Mouse (Mus musculus): Measurements from ENCODE around the gene Zfp652.

DNA sequence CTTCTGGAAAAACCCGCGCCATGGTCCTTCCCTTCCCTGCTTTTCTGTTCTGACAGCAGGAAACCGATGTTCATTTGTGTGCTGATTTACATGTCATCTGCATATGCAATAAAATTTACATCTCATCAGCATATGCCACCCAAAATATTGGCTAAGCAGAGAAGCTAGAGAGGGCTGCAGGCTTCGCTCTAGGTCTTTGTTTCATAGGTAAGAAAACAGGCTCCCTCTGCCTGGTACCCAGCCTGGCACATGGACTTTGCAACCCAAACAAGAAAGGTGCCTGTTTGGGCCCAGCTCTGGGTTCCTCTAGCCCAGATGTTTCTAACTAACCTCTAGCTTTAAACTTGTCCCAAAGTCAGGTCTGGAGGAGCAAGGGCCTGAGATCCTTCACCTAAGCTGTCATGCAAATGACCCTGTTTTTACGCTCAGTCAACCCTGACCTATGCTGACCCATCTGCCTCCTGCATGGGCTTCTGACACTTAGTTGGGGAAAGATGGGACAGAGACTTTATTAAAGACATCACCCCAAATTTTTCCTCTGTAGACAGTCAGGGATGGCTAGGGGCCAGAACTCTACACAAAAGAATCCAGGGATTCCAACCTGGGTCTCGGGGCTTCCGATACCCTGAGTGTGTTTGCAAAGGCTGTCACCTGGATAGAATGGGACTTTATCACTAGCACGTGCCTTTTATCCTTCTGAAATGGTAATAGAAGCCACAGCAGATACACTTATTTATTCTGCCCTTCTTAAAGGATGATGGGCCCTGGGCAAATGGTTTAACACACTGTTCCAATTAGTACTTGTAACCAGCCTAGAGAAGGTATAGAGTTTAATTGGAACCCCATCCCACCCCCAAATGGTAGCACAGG lies 126.8 kb downstream of the Zfp652 start:
- TF ChIP-seq POLR2A (IDR thresholded peaks at IDR 0.05; ENCODE audit: control insufficient read depth, extremely low read depth, insufficient read depth, low read length, poor library complexity) (no peak), CTCF (IDR thresholded peaks at IDR 0.05; ENCODE audit: borderline replicate concordance, control insufficient read depth, extremely low read depth, insufficient read depth, low read length, poor library complexity) (no peak)

Data from thymus, adult 2 months (tissue).